Mouse (Mus musculus) forebrain, embryonic 14.5 days (tissue): ENCODE data around the gene Ubash3b. TPM values are rescaled to one million over a fixed set of nuclear protein-coding genes. Genes with fewer than 3 reads are reported as not detected.

Source experiments
- ATAC-seq: fragments of 200-750 bp; cut with Nextera tagmentation; 2 replicates; pipeline ENCODE4 v1.8.0; 2017; ENCODE audit warnings: mild to moderate bottlenecking, moderate library complexity
- DNase-seq: peaks from one replicate; pipeline ENCODE4 v3.0.0-alpha.2; 2015; ENCODE audit warnings: low spot score
- H3K27ac ChIP-seq: fragments of 300-500 bp; sonication (generic); 2 replicates; pipeline ENCODE4 v1.5.1; 2014; ENCODE audit warnings: low read depth, mild to moderate bottlenecking, control low read depth, low read length, moderate library complexity
- H3K27me3 ChIP-seq: fragments of 300-500 bp; sonication (generic); replicated peaks from 2 replicates; pipeline ENCODE4 v1.6.1; 2014; ENCODE audit warnings: low read length, control low read depth, mixed read lengths; ENCODE audit not compliant: control insufficient read depth, insufficient read depth
- H3K36me3 ChIP-seq: fragments of 300-500 bp; sonication (generic); 2 replicates; pipeline ENCODE4 v1.6.1; 2014; ENCODE audit warnings: low read length, control low read depth; ENCODE audit not compliant: control insufficient read depth, insufficient read depth
- H3K4me1 ChIP-seq: fragments of 300-500 bp; sonication (generic); 2 replicates; pipeline ENCODE4 v1.6.1; 2014; ENCODE audit warnings: antibody characterized with exemption, low read length, control low read depth; ENCODE audit not compliant: control insufficient read depth, insufficient read depth
- H3K4me2 ChIP-seq: fragments of 300-500 bp; sonication (generic); 2 replicates; pipeline ENCODE4 v1.6.1; 2014; ENCODE audit warnings: mild to moderate bottlenecking, control low read depth, low read length
- H3K4me3 ChIP-seq: fragments of 300-500 bp; sonication (generic); 2 replicates; pipeline ENCODE4 v1.5.1; 2014; ENCODE audit warnings: low read depth, low read length, control low read depth
- H3K9ac ChIP-seq: fragments of 300-500 bp; sonication (generic); 2 replicates; pipeline ENCODE4 v1.6.1; 2014; ENCODE audit warnings: mild to moderate bottlenecking, low read length, control low read depth, moderate library complexity
- H3K9me3 ChIP-seq: fragments of 300-500 bp; sonication (generic); replicated peaks from 2 replicates; pipeline ENCODE4 v1.6.1; 2016; ENCODE audit warnings: low read length, control low read depth, mixed read lengths; ENCODE audit not compliant: control insufficient read depth
- WGBS: fragments of 180-500 bp; shearing (Covaris S2); extraction: QIAGEN DNeasy Blood & Tissue Kit; methylation state at CpG from one replicate; pipeline ENCODE4 v1.1.7; 2014; 5-methylcytosine and 5-hydroxymethylcytosine counted together
- polyA plus RNA-seq: library from polyadenylated mRNA; unstranded; fragments of >200 nt; fragmentation: Nextera tagmentation; extraction: Ambion mirVana; gene quantifications from 2 replicates; pipeline ENCODE4 v1.2.1, GENCODE M21; 2014

Gene Ubash3b
- polyA plus RNA-seq, 1 experiment from 2014 or later: 13.8 TPM

DNA sequence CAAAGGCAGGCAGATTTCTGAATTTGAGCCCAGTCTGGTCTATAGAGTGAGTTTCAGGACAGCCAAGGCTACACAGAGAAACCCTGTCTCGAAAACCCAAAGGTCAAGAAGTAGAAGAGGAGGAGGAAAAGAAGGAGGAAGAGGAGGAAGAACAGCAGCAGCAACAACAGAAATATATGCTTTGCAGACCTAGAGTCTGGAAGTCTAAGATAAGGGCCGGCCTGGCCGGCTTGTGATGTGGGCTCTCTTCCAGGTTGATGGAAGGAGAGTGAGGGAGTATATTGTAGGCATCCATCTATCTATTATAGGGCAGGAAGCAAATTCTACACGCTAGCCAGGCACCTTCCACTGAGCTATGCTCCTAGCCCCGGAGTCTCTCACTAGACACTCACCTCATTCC, 92.0 kb downstream of the Ubash3b start:
- Histone ChIP-seq H3K4me2 (no peak overlapping the region), H3K9me3 (no peaks in the 10 kb centered on the region), H3K27me3 (no peaks in the 10 kb centered on the region), H3K9ac (no peak overlapping the region), H3K36me3 (no peaks in the 10 kb centered on the region), H3K27ac (no peak overlapping the region), H3K4me1 (peaks cover 4% of the 10 kb centered on the region; the same call in 1 of the 2 replicates), H3K4me3 (no peak overlapping the region)
- WGBS: 96% methylated on average over 5 of the region's 5 CpGs
- no peak for ATAC-seq
- no peak for DNase-seq

DNA sequence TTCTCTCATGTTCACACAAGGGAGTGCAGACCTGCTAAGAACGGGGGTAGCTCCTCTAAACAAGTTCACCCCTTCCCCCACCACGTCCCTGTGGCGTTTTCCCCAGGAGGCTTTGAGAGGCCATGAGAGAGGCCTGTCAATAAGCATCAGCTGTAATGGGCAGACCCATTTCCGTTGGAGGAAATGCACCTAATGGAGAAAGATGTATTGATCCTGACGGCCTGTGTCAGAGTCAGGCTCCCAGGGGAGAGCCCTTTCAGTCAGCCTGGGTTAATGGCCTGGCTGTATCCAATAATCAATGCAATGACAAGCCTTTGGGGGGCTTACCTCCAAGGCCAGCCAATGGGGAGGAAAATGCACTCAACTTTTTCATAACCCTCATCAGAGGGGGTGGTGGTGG, 100.1 kb downstream of the Ubash3b start:
- 30% methylated on average over 5 of the region's 5 CpGs for WGBS
- no peak for DNase-seq
- ATAC-seq: no peak

DNA sequence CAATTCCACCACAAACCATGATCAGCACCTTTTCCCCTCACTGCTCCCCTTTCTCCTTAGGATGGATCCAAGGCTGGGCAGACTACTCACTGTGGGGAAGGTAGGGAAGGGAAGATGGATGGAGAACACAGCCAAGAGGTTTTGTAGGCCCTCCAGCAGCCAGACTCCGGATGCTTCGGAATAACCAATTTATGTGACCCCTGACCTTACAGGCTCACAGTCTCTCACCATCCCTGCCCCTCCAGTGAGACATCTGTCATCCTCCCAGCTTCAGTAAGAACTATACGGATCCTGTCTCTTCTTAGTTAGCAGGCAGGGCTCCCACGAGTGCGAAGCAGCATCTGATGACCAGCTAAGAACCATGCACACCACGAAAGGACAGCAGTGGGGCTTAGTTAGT, 100.9 kb downstream of the Ubash3b start:
- Histone ChIP-seq H3K36me3 (no peaks in the 10 kb centered on the region), H3K4me1 (no peaks in the 10 kb centered on the region), H3K9ac (no peak overlapping the region), H3K4me3 (no peak overlapping the region), H3K4me2 (no peak overlapping the region), H3K27ac (no peak overlapping the region), H3K27me3 (no peaks in the 10 kb centered on the region), H3K9me3 (no peaks in the 10 kb centered on the region)
- WGBS: 90% methylated on average over 6 of the region's 6 CpGs
- DNase-seq (no peak), ATAC-seq (no peak)

More for the DNA sequence above, 100.1 kb downstream of the Ubash3b start:
- Histone ChIP-seq H3K27ac (peak overlapping the region; percentile 21), H3K36me3 (no peaks in the 10 kb centered on the region), H3K4me2 (no peak overlapping the region), H3K27me3 (no peaks in the 10 kb centered on the region), H3K4me1 (no peaks in the 10 kb centered on the region), H3K9ac (no peak overlapping the region), H3K4me3 (no peak overlapping the region), H3K9me3 (no peaks in the 10 kb centered on the region)

- no peak for ATAC-seq
- no peaks in the 10 kb centered on the region for H3K36me3 ChIP-seq
These were observed 102.5 kb downstream of the Ubash3b start for GRCm38 (mm10) chr9:41058765-41059535.

DNA sequence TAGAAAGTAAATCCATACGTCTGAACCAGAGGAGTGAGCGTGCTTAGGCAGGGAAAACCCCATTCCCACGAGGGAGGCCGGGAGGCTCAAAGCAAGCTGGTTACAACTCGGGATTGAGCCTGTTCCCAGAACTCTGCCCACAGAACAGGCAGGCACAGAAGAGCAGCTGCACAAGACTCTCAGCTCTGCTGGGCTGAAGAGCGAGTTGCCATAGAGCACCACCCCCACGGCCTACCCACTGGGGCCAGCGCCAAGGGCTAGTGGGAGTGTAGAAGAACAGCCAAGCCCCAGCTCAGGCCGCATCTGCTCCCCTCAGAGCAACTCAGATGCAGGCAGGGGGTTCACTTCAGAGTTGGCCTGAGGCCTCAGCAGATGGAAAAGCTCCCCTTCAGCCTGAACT, 107.3 kb downstream of the Ubash3b start:
- Histone ChIP-seq H3K27me3 (no peaks in the 10 kb centered on the region), H3K4me3 (no peak overlapping the region), H3K4me1 (peaks cover 5% of the 10 kb centered on the region; the same call in 1 of the 2 replicates), H3K27ac (no peak overlapping the region), H3K9me3 (no peaks in the 10 kb centered on the region), H3K9ac (no peak overlapping the region), H3K36me3 (no peaks in the 10 kb centered on the region), H3K4me2 (no peak overlapping the region)
- no peak for ATAC-seq
- DNase-seq: peak; percentile 37
- 80% methylated on average over 9 of the region's 9 CpGs for WGBS

More at GRCm38 (mm10) chr9:41058765-41059535, 102.5 kb downstream of the Ubash3b start:
- Histone ChIP-seq H3K4me1 (no peaks in the 10 kb centered on the region), H3K9ac (no peak overlapping the region), H3K4me3 (no peak overlapping the region), H3K27me3 (no peaks in the 10 kb centered on the region), H3K9me3 (no peaks in the 10 kb centered on the region), H3K4me2 (no peak overlapping the region), H3K27ac (no peak overlapping the region)
- 72% methylated on average over 8 of the region's 8 CpGs for WGBS
- DNase-seq: no peak

DNA sequence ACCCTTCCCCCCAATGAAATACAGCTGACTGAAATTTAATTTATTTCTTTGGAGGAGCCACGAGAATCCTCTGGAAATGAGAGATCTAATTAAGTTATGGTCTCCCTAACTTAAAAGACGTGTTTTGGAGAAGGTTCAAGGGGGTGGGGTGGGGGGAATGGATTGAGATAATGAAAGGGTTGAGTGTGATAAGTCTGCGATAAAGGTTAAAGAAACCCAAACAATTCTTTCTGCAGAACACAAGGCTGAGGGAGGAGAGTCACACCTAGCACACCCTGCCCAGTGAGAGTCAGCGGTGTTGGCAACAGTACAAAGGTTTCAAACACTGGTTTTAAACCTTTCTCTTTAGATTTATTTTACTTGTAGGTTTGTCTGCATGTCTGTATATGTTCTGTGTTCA, 108.0 kb downstream of the Ubash3b start:
- no peak overlapping the region for H3K27ac ChIP-seq
- ATAC-seq: no peak

GRCm38 (mm10) chr9:41051080-41051932, 110.2 kb downstream of the Ubash3b start:
- H3K4me2 ChIP-seq: no peak overlapping the region
- H3K9ac ChIP-seq: no peak overlapping the region
- peaks cover 5% of the 10 kb centered on the region; the same call in 1 of the 2 replicates for H3K4me1 ChIP-seq
- H3K36me3 ChIP-seq: no peaks in the 10 kb centered on the region
- ATAC-seq (no peak), DNase-seq (no peak)
- WGBS: 67% methylated on average over 11 of the region's 11 CpGs
- H3K27me3 ChIP-seq: no peaks in the 10 kb centered on the region
- no peak overlapping the region for H3K4me3 ChIP-seq
- H3K9me3 ChIP-seq: no peaks in the 10 kb centered on the region
- peak overlapping the region; percentile 56; the same call in 1 of the 2 replicates for H3K27ac ChIP-seq

More for the DNA sequence above, 108.0 kb downstream of the Ubash3b start:
- H3K36me3 ChIP-seq: no peaks in the 10 kb centered on the region
- H3K4me3 ChIP-seq: no peak overlapping the region
- WGBS: 47% methylated on average over 4 of the region's 4 CpGs
- H3K27me3 ChIP-seq: no peaks in the 10 kb centered on the region
- H3K4me2 ChIP-seq: no peak overlapping the region
- H3K4me1 ChIP-seq: peaks cover 5% of the 10 kb centered on the region; the same call in 1 of the 2 replicates
- no peak overlapping the region for H3K9ac ChIP-seq
- DNase-seq: no peak
- H3K9me3 ChIP-seq: no peaks in the 10 kb centered on the region

DNA sequence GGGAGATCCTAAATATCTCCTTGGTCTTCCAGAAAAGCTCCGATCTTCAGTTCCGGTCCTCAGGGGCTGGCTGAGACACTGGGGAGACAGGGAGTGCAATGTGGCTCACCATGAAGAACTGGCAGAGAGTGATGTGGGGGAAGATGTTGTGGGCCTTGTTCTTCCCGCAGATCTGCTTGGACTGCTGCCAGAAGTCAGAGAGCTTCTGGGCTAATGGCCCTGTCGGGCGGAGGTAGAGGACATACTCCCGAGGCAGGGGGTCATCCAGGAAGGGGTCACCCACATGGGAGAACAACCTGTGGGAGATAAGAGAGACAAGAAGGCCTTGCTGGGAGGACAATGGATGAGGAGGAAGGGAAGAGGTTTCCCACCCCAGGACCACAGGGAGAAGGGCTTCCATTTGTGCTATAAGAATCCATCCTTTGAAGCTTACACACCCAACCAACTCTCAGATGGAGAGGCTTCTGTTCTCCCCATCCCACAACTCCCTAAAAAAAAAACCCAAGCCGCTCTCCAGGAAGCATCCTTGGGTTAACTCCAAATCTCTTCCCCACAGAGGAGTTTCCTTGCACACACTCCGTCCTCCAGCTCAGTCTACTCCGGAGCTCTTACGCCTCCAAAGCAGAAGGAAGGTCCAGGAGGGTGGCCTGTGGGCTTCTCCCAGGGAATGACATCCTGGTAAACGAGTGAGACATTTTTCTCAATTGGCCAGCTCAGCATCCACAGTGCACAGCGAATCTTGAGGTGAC, 111.0 kb downstream of the Ubash3b start:
- H3K27ac ChIP-seq: peak overlapping the region; percentile 56; the same call in 1 of the 2 replicates
- no peaks in the 10 kb centered on the region for H3K9me3 ChIP-seq
- DNase-seq (no peak), ATAC-seq (no peak)
- H3K36me3 ChIP-seq: no peaks in the 10 kb centered on the region
- no peaks in the 10 kb centered on the region for H3K27me3 ChIP-seq
- peaks cover 5% of the 10 kb centered on the region; the same call in 1 of the 2 replicates for H3K4me1 ChIP-seq
- 82% methylated on average over 12 of the region's 12 CpGs for WGBS
- H3K4me2 ChIP-seq: no peak overlapping the region
- H3K4me3 ChIP-seq: no peak overlapping the region
- no peak overlapping the region for H3K9ac ChIP-seq
